Mouse (Mus musculus): ENCODE data around the gene Olfr1012.
"Not testable (repeated sequence)": the region's sequence is repeated elsewhere in the genome, so short reads cannot be mapped to it uniquely, and the experiment has no call there.

Olfr1012 gene

GRCm38 (mm10) chr2:85762666-85763065 is at the start of gene Olfr1012:
Olfr1012 (minus strand) TSS chr2:85762766.
- DNase-seq (ENCODE audit: low spot score), result no peak

GRCm38 (mm10) chr2:85804501-85804900 is 41.9 kb upstream of the Olfr1012 start:
- DNase-seq (ENCODE audit: low spot score), result no peak

GRCm38 (mm10) chr2:85802444-85802843 is 39.9 kb upstream of the Olfr1012 start, which contains the start of gene Olfr1016:
Olfr1016 (minus strand) TSS chr2:85802544.
- DNase-seq (ENCODE audit: low spot score), result no peak

- no peak for DNase-seq (ENCODE audit: low spot score)
Measured at GRCm38 (mm10) chr2:85792331-85792730, 29.8 kb upstream of the Olfr1012 start.

- DNase-seq (ENCODE audit: low spot score), result no peak
Measured at GRCm38 (mm10) chr2:85781717-85782116, 19.2 kb upstream of the Olfr1012 start, which contains the start of gene Olfr1015. Olfr1015 (plus strand) TSS chr2:85782017.

GRCm38 (mm10) chr2:85772413-85772812 is 9.8 kb upstream of the Olfr1012 start, which contains the start of gene Olfr1014:
Olfr1014 (plus strand) TSS chr2:85772713.
- no peak for DNase-seq (ENCODE audit: low spot score)

GRCm38 (mm10) chr2:85766798-85767197 is 4.2 kb upstream of the Olfr1012 start, which contains the start of gene Olfr1013:
Olfr1013 (plus strand) TSS chr2:85767098.
- DNase-seq (ENCODE audit: low spot score), result no peak

- DNase-seq (ENCODE audit: low spot score), result no peak
Measured at GRCm38 (mm10) chr2:85753822-85754221, 8.7 kb downstream of the Olfr1012 start.

GRCm38 (mm10) chr2:85725793-85726192 is 36.8 kb downstream of the Olfr1012 start:
- no peak for DNase-seq (ENCODE audit: low spot score)

GRCm38 (mm10) chr2:85715119-85715518 is 47.4 kb downstream of the Olfr1012 start, which contains the start of gene Olfr1009:
Olfr1009 (plus strand) TSS chr2:85715419.
- no peak for DNase-seq (ENCODE audit: low spot score)

- DNase-seq (ENCODE audit: low spot score), result no peak
Measured at GRCm38 (mm10) chr2:85711159-85711558, 51.4 kb downstream of the Olfr1012 start.

GRCm38 (mm10) chr2:85710680-85711079 is 51.9 kb downstream of the Olfr1012 start:
- not testable (repeated sequence) for DNase-seq (ENCODE audit: low spot score)

Measured in lung, postnatal 25 days (tissue).